Mouse (Mus musculus): Measurements from ENCODE around the gene Baz2b. TPM values are rescaled to one million over a fixed set of nuclear protein-coding genes. Genes with fewer than 3 reads are reported as not detected.

The Baz2b gene
- polyA plus RNA-seq, 1 experiment from 2014 or later: 57.2 TPM

DNA sequence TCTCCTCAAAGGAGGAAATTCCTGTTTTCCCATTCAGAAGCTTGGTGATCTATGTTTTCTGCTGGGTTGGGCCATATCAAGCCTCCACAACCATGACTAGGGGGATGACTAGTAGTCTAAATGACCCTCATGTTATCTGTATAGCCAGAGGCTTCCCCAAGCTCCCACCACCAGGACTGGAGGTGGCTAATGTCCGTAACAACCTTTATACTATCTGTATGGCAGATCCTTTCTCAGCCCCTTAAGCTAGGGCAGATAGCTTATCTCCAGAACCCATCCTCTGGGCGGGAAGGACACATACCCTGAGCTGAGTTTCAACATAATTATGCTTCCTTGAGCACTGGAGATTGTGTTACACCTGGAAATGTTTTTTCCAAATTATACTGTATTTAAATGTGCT lies 45.9 kb downstream of the Baz2b start:
- Histone ChIP-seq H3K9ac (no peak overlapping the region), H3K27ac (ENCODE audit: low read depth) (no peak overlapping the region), H3K27me3 (ENCODE audit: insufficient read depth, low read length) (no peaks in the 10 kb centered on the region), H3K36me3 (ENCODE audit: insufficient read depth) (no peaks in the 10 kb centered on the region), H3K4me2 (no peak overlapping the region), H3K9me3 (ENCODE audit: low read depth, low read length) (no peaks in the 10 kb centered on the region), H3K4me1 (ENCODE audit: insufficient read depth) (no peaks in the 10 kb centered on the region), H3K4me3 (ENCODE audit: low read depth, low read length) (no peak overlapping the region)
- no peak for ATAC-seq (ENCODE audit: insufficient read depth)
- 56% methylated on average over 2 of the region's 2 CpGs for WGBS
- no peak for DNase-seq
- no peak for TF ChIP-seq CTCF (IDR thresholded peaks at IDR 0.05; ENCODE audit: low read depth)

DNA sequence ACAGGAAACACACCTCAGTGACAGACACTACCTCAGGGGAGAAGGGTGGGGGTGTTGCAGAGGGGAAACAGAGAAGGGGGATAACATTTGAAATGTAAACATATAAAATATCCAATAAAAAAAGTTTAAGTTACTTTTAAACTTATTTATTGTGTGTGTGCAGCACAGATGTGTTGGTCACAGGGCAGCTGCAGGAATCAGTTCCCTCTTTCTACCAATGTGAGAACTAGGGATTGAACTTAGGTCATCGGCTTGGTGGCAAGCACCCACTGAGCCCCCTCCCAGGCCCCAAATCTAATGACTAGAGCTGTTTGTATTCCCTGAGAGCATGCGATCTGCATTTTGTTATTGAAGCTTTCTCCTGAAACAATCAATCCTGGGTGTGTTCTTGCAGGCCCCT lies 57.2 kb downstream of the Baz2b start:
- 74% methylated on average over 2 of the region's 2 CpGs for WGBS
- ATAC-seq (ENCODE audit: insufficient read depth): no peak
- Histone ChIP-seq H3K36me3 (ENCODE audit: insufficient read depth) (no peaks in the 10 kb centered on the region), H3K27ac (ENCODE audit: low read depth) (no peak overlapping the region), H3K27me3 (ENCODE audit: insufficient read depth, low read length) (no peaks in the 10 kb centered on the region), H3K9me3 (ENCODE audit: low read depth, low read length) (no peaks in the 10 kb centered on the region), H3K4me3 (ENCODE audit: low read depth, low read length) (no peak overlapping the region), H3K4me2 (no peak overlapping the region), H3K9ac (no peak overlapping the region), H3K4me1 (ENCODE audit: insufficient read depth) (no peaks in the 10 kb centered on the region)
- TF ChIP-seq CTCF (IDR thresholded peaks at IDR 0.05; ENCODE audit: low read depth): no peak
- DNase-seq: no peak

DNA sequence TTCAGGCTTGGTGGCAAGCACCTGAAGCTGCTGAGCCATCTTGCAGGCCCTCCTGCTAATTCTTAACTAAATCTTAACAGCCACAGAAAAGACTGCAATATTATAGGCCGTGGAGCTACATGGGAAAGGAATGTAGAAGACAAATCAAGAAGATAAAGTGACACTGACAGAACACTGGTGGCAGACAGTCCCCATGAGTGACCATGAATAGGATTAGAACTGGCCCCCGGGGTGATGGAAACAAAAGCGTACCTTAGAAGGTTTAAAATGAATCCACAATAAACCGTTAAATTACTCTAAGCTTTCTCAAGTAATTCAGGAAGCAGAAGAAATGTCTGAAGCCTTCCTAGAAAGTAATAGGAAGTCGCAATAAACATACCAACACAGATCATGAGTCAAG lies 61.0 kb downstream of the Baz2b start:
- Histone ChIP-seq H3K4me2 (no peak overlapping the region), H3K4me3 (ENCODE audit: low read depth, low read length) (no peak overlapping the region), H3K27me3 (ENCODE audit: insufficient read depth, low read length) (no peaks in the 10 kb centered on the region), H3K36me3 (ENCODE audit: insufficient read depth) (no peaks in the 10 kb centered on the region), H3K27ac (ENCODE audit: low read depth) (no peak overlapping the region), H3K4me1 (ENCODE audit: insufficient read depth) (no peaks in the 10 kb centered on the region), H3K9me3 (ENCODE audit: low read depth, low read length) (no peaks in the 10 kb centered on the region), H3K9ac (no peak overlapping the region)
- no peak for TF ChIP-seq CTCF (IDR thresholded peaks at IDR 0.05; ENCODE audit: low read depth)
- DNase-seq (no peak), ATAC-seq (ENCODE audit: insufficient read depth) (no peak)
- WGBS: 62% methylated on average over 5 of the region's 5 CpGs

DNA sequence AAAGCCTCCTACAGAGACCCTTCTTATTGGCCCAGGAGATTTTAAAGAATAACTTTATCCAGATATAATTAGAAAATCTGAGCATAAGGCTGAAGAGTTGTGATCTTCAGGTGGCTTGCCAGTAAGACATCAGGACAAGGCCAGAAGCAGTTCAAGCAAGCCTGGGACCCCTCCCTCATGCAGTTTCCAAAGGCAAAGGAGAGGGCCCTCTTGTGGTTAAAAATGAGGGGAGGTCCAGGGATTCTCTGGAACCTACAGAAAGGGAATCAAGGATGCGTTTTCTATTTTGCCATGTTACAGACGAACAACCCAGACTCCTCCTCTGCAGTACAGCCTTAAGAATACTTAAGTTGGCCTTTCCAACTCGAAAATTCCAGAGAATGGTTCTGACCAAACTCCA lies 62.2 kb downstream of the Baz2b start:
- no peak overlapping the region for H3K4me2 ChIP-seq
- H3K4me3 ChIP-seq (ENCODE audit: low read depth, low read length): no peak overlapping the region
- WGBS: 63% methylated on average over 3 of the region's 3 CpGs
- no peaks in the 10 kb centered on the region for H3K27me3 ChIP-seq (ENCODE audit: insufficient read depth, low read length)
- no peak overlapping the region for H3K9ac ChIP-seq
- H3K9me3 ChIP-seq (ENCODE audit: low read depth, low read length): no peaks in the 10 kb centered on the region
- no peaks in the 10 kb centered on the region for H3K36me3 ChIP-seq (ENCODE audit: insufficient read depth)
- H3K27ac ChIP-seq (ENCODE audit: low read depth): no peak overlapping the region
- H3K4me1 ChIP-seq (ENCODE audit: insufficient read depth): no peaks in the 10 kb centered on the region
- DNase-seq: peak; percentile 24
- no peak for ATAC-seq (ENCODE audit: insufficient read depth)
- TF ChIP-seq CTCF (IDR thresholded peaks at IDR 0.05; ENCODE audit: low read depth): 0 out of 2 replicates have a peak, but pooled peaks have one; percentile 29

DNA sequence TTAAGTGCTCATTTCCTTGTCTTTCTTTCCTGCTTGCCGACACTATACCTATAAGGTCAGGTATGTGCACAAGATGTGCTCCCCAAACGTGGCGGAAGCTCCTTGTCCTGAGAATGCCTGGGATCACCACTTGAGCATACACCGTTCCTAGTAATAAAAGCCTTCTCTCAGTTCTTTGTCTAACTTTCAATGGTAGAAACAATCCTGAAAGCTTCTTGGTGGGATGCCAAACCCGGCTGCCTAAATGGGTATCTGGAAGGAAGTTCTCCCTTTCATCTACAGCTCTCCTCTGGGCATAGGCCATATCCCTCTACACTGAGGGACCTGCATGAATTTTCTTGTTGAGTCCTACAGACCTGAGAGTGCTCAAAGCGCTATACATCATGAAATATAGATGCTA lies 63.9 kb downstream of the Baz2b start:
- Histone ChIP-seq H3K9me3 (ENCODE audit: low read depth, low read length) (no peaks in the 10 kb centered on the region), H3K27me3 (ENCODE audit: insufficient read depth, low read length) (no peaks in the 10 kb centered on the region), H3K4me3 (ENCODE audit: low read depth, low read length) (no peak overlapping the region), H3K27ac (ENCODE audit: low read depth) (no peak overlapping the region), H3K36me3 (ENCODE audit: insufficient read depth) (no peaks in the 10 kb centered on the region), H3K9ac (no peak overlapping the region), H3K4me2 (no peak overlapping the region), H3K4me1 (ENCODE audit: insufficient read depth) (no peaks in the 10 kb centered on the region)
- ATAC-seq (ENCODE audit: insufficient read depth) (no peak), DNase-seq (peak; percentile 68)
- 56% methylated on average over 6 of the region's 6 CpGs for WGBS
- TF ChIP-seq CTCF (IDR thresholded peaks at IDR 0.05; ENCODE audit: low read depth): no peak

DNA sequence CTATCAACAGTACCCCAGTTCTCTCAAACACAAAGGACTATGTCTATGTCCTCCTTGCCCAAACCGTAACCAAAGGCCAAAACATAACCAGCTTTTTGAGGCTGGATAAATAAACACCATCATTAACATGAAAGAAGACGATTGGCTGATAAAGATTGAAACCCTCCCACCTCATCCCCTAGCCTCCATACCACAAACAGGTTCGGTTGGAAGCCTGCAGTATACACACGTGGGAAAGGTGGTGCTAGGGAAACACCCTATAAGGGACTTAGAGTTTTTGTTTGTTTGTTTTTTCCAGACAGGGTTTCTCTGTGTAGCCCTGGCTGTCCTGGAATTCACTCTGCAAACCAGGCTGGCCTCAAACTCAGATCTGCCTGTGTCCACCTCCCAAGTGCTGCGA lies 66.3 kb downstream of the Baz2b start:
- no peaks in the 10 kb centered on the region for H3K9me3 ChIP-seq (ENCODE audit: low read depth, low read length)
- H3K9ac ChIP-seq: no peak overlapping the region
- DNase-seq (no peak), ATAC-seq (ENCODE audit: insufficient read depth) (no peak)
- H3K27ac ChIP-seq (ENCODE audit: low read depth): no peak overlapping the region
- no peaks in the 10 kb centered on the region for H3K36me3 ChIP-seq (ENCODE audit: insufficient read depth)
- no peaks in the 10 kb centered on the region for H3K4me1 ChIP-seq (ENCODE audit: insufficient read depth)
- no peak for TF ChIP-seq CTCF (IDR thresholded peaks at IDR 0.05; ENCODE audit: low read depth)
- no peaks in the 10 kb centered on the region for H3K27me3 ChIP-seq (ENCODE audit: insufficient read depth, low read length)
- no peak overlapping the region for H3K4me3 ChIP-seq (ENCODE audit: low read depth, low read length)
- H3K4me2 ChIP-seq: no peak overlapping the region
- WGBS: 47% methylated on average over 5 of the region's 5 CpGs

DNA sequence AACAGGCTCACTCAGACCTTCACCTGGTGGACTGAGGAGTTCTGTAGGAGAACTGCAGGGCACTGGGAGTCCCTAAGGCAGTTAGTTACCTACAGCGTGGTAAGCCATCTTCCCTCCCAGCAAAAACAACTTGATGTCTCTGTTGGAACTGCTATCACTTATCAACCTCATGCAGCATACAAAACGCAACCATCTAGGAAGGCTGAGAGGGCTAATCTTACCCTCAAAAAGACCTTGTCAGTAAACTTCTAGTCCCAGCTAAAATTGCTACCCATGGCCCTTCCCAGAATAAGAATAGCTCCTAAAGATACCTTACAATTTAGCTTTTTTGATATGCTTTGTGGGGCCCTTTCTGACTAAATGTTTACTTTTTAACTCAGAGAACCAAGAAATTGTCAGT lies 67.4 kb downstream of the Baz2b start:
- H3K27me3 ChIP-seq (ENCODE audit: insufficient read depth, low read length): no peaks in the 10 kb centered on the region
- H3K4me2 ChIP-seq: no peak overlapping the region
- no peak for TF ChIP-seq CTCF (IDR thresholded peaks at IDR 0.05; ENCODE audit: low read depth)
- DNase-seq (no peak), ATAC-seq (ENCODE audit: insufficient read depth) (no peak)
- 76% methylated on average over 2 of the region's 2 CpGs for WGBS
- no peak overlapping the region for H3K4me3 ChIP-seq (ENCODE audit: low read depth, low read length)
- H3K4me1 ChIP-seq (ENCODE audit: insufficient read depth): no peaks in the 10 kb centered on the region
- H3K9ac ChIP-seq: no peak overlapping the region
- H3K27ac ChIP-seq (ENCODE audit: low read depth): no peak overlapping the region
- no peaks in the 10 kb centered on the region for H3K36me3 ChIP-seq (ENCODE audit: insufficient read depth)
- H3K9me3 ChIP-seq (ENCODE audit: low read depth, low read length): no peaks in the 10 kb centered on the region

DNA sequence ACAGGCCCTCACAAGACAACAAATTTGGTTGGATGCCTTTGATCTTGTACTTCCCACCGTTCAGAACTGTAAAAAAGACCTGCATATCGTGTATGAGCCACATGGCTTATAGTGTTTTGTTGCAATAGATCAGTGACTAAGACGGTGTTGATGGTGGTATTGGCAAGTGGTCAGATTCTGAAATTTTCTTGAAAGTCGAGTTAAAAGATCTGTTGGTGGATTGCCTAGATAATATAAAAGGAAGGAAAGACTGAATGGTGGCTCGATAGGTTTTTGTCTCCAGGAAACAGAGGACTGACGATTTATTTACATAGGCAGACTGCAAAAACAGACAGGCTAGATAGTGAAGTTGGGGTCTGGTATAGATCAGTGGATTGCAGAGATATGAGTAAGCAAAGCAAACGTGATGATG lies 70.9 kb downstream of the Baz2b start:
- no peak for ATAC-seq (ENCODE audit: insufficient read depth)
- 23% methylated on average over 7 of the region's 7 CpGs for WGBS
- no peak overlapping the region for H3K27ac ChIP-seq (ENCODE audit: low read depth)

More for the DNA sequence above, 70.9 kb downstream of the Baz2b start:
- TF ChIP-seq CTCF (IDR thresholded peaks at IDR 0.05; ENCODE audit: low read depth): no peak
- Histone ChIP-seq H3K27me3 (ENCODE audit: insufficient read depth, low read length) (no peaks in the 10 kb centered on the region), H3K4me2 (no peak overlapping the region), H3K4me1 (ENCODE audit: insufficient read depth) (no peaks in the 10 kb centered on the region), H3K4me3 (ENCODE audit: low read depth, low read length) (no peak overlapping the region), H3K36me3 (ENCODE audit: insufficient read depth) (no peaks in the 10 kb centered on the region), H3K9me3 (ENCODE audit: low read depth, low read length) (no peaks in the 10 kb centered on the region), H3K9ac (no peak overlapping the region)
- DNase-seq: no peak
